Mouse (Mus musculus) kidney, embryonic 14.5 days (tissue): ENCODE data around the gene Ctnnd2. TPM values are rescaled to one million over a fixed set of nuclear protein-coding genes. Genes with fewer than 3 reads are reported as not detected.

Source experiments
- ATAC-seq: fragments of 200-750 bp; cut with Nextera tagmentation; 2 replicates; pipeline ENCODE4 v1.8.0; 2017; ENCODE audit warnings: moderate number of reproducible peaks, mild to moderate bottlenecking, moderate TSS enrichment, moderate library complexity; ENCODE audit not compliant: low FRiP score, low TSS enrichment
- H3K27ac ChIP-seq: fragments of 300-500 bp; sonication (generic); 2 replicates; pipeline ENCODE4 v1.5.1; 2014; ENCODE audit warnings: low read depth, mild to moderate bottlenecking, low read length, moderate library complexity, mixed read lengths
- H3K27me3 ChIP-seq: fragments of 300-500 bp; sonication (generic); 2 replicates; pipeline ENCODE4 v1.6.1; 2014; ENCODE audit warnings: mild to moderate bottlenecking, low read length; ENCODE audit not compliant: control insufficient read depth, insufficient read depth
- H3K36me3 ChIP-seq: fragments of 300-500 bp; sonication (generic); 2 replicates; pipeline ENCODE4 v1.6.1; 2014; ENCODE audit warnings: low read length, mixed read lengths; ENCODE audit not compliant: control insufficient read depth, insufficient read depth
- H3K4me1 ChIP-seq: fragments of 300-500 bp; sonication (generic); 2 replicates; pipeline ENCODE4 v1.6.1; 2014; ENCODE audit warnings: low read length, mixed read lengths; ENCODE audit not compliant: control insufficient read depth, insufficient read depth
- H3K4me2 ChIP-seq: fragments of 300-500 bp; sonication (generic); replicated peaks from 2 replicates; pipeline ENCODE4 v1.6.1; 2014; ENCODE audit warnings: low read depth, mild to moderate bottlenecking, low read length
- H3K4me3 ChIP-seq: fragments of 300-500 bp; sonication (generic); 2 replicates; pipeline ENCODE4 v1.5.1; 2014; ENCODE audit warnings: mild to moderate bottlenecking, low read length
- H3K9ac ChIP-seq: fragments of 300-500 bp; sonication (generic); 2 replicates; pipeline ENCODE4 v1.6.1; 2014; ENCODE audit warnings: low read depth, mild to moderate bottlenecking, low read length, moderate library complexity
- H3K9me3 ChIP-seq: fragments of 300-500 bp; sonication (generic); 2 replicates; pipeline ENCODE4 v1.6.1; 2016; ENCODE audit warnings: low read length; ENCODE audit not compliant: control insufficient read depth
- WGBS: fragments of 180-500 bp; shearing (Covaris S2); extraction: QIAGEN DNeasy Blood & Tissue Kit; methylation state at CpG from one replicate; pipeline ENCODE4 v1.1.7; 2014; 5-methylcytosine and 5-hydroxymethylcytosine counted together
- polyA plus RNA-seq: library from polyadenylated mRNA; unstranded; fragments of >200 nt; fragmentation: Nextera tagmentation; extraction: Ambion mirVana; gene quantifications from 2 replicates; pipeline ENCODE4 v1.2.1, GENCODE M21; 2014

The Ctnnd2 gene
- polyA plus RNA-seq, 1 experiment from 2014 or later: 4.6 TPM

DNA sequence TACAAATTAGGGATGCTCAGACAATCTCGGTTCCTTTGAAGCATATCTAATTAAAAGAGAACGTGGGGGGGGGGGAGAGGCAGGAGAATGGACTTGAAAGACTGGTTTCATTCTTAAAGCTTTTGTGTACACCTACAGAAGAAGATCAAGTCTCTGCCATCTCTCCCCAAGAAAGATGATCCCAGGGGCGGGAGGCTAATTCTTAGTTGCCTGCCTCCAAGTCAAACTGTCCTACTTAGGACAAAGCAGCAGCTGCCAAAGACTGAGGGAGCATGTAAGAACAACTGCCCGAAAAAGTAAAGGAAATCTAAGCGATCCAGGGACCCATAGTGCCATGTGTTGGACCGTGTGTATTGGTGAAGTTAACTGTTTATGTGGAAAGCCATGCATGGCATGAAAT is 836.2 kb downstream of the Ctnnd2 start:
- Histone ChIP-seq H3K27me3 (no peaks in the 10 kb centered on the region), H3K27ac (no peak overlapping the region), H3K4me2 (no peak overlapping the region), H3K4me1 (no peaks in the 10 kb centered on the region), H3K36me3 (no peaks in the 10 kb centered on the region), H3K9ac (no peak overlapping the region), H3K4me3 (no peak overlapping the region), H3K9me3 (no peaks in the 10 kb centered on the region)
- 61% methylated on average over 6 of the region's 6 CpGs for WGBS
- no peak for ATAC-seq

DNA sequence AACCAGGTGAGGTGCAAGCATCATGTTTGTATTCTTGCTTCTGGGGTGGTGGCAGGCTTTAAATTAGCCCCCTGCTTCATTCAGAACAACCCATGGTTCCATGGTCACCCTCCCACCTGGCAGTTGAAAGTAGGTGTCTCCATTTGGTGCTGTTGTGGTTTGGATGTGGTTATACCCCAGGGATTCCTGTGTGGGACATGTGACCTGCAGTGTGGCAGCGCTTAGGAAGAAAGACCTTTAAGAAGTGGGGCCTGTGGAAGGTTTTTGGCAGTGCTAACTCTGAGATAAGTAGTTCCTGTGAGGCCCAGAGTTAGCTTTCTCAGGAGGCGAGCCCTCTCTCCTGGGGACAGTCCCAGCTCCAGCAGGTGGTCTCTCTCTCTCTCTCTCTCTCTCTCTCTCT is 848.4 kb downstream of the Ctnnd2 start:
- Histone ChIP-seq H3K4me3 (no peak overlapping the region), H3K36me3 (no peaks in the 10 kb centered on the region), H3K4me1 (no peaks in the 10 kb centered on the region), H3K9ac (no peak overlapping the region), H3K9me3 (no peaks in the 10 kb centered on the region), H3K4me2 (no peak overlapping the region), H3K27ac (no peak overlapping the region), H3K27me3 (no peaks in the 10 kb centered on the region)
- ATAC-seq: no peak
- WGBS: 74% methylated on average over 2 of the region's 2 CpGs

DNA sequence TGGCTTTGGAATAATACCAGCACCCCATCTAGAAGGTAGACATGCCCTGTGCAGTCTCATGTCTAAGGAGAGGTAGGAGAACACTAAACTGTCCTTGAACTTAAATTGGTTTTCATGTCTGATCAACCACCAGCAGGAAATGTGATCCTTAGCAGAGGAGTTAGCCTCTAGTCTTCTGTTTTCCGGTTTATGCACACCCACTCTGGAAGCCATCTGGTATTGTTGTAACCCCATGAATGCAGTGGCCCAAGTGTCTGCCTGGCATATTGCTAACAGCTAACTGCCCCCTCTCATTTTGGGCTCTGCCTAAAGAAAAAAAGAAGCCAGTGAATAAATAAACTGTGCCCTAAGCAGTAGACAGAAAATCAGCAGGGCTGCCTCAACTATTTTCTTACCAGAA is 849.6 kb downstream of the Ctnnd2 start:
- WGBS: 10% methylated on average over 1 of the region's 1 CpGs
- ATAC-seq: peak; percentile 65; the same call in 1 of the 2 replicates
- Histone ChIP-seq H3K4me2 (no peak overlapping the region), H3K9me3 (no peaks in the 10 kb centered on the region), H3K4me1 (no peaks in the 10 kb centered on the region), H3K27me3 (no peaks in the 10 kb centered on the region), H3K4me3 (no peak overlapping the region), H3K9ac (no peak overlapping the region), H3K36me3 (no peaks in the 10 kb centered on the region), H3K27ac (no peak overlapping the region)

DNA sequence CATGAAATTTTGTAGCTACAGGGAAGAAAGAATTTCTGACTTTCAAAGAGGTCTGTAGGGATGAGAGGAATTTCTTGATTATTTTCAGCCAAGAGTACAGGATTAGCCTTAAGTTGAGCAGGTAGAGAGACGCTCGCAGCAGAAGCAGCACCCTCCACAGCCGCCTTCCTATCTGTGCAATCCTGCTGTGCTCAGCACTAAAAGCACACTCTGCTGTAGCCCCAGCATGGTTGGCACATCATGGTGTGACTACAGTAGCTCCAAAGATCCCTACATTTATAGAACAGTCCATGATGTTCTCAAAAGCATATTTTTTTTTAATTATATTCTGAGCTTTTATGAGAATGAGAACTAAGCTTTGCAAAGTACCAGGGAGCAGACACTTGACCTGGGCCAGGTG is 850.1 kb downstream of the Ctnnd2 start:
- Histone ChIP-seq H3K4me1 (no peaks in the 10 kb centered on the region), H3K27me3 (no peaks in the 10 kb centered on the region), H3K4me3 (no peak overlapping the region), H3K4me2 (no peak overlapping the region), H3K36me3 (no peaks in the 10 kb centered on the region), H3K27ac (no peak overlapping the region), H3K9me3 (no peaks in the 10 kb centered on the region), H3K9ac (no peak overlapping the region)
- ATAC-seq: no peak
- WGBS: 96% methylated on average over 3 of the region's 3 CpGs

DNA sequence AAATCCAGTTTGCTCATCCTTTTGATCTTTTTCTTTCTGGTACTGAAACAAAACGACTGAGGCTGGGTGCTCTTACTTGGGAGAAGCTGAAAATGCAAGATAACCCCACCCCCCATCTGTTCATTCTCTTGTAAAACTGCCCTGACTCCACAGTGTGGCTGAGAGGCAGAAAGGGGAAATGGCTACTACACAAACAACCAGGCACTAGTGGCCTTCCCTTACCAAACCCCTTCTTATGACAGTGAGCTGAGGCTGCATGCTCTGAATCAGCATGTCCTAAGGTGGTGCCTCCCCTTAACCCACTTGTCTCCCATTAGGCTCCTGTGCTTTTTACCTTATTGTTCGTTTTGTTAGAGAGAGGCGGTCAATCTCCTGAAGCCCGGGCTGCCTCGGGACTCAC is 851.4 kb downstream of the Ctnnd2 start:
- Histone ChIP-seq H3K27ac (no peak overlapping the region), H3K9ac (no peak overlapping the region), H3K27me3 (no peaks in the 10 kb centered on the region), H3K4me1 (no peaks in the 10 kb centered on the region), H3K4me2 (no peak overlapping the region), H3K9me3 (no peaks in the 10 kb centered on the region), H3K36me3 (no peaks in the 10 kb centered on the region), H3K4me3 (no peak overlapping the region)
- no peak for ATAC-seq
- 87% methylated on average over 5 of the region's 5 CpGs for WGBS

DNA sequence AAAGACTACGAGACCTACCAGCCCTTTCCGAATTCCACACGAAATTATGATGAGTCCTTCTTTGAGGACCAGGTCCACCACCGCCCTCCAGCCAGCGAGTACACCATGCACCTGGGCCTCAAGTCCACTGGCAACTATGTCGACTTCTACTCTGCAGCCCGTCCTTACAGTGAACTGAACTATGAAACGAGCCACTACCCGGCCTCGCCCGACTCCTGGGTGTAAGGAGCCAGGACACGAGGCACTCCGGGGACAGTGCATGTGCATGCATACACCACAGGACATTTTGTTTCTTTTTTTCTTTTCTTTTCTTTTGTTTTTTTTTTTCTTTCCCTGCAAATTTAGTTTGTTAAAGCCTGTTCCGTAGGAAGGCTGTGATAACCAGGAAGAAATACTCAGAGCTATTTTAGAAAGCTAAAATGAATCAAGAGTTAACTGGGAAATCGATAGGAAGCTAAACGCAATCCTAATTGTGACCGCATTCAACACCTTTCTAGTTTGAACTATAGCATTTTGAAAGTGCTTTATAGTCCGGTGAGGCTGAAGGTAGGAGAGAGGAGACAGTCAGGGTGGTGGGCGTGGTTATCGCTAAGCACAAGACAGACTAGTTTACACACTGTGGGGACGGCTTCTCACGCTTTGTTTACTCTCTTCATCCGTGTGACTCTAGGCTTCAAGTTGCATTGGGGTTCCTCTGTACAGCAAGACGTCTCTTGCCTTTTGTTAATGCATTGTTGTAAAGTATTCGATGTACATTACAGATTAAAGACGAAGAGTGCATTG is 855.2 kb downstream of the Ctnnd2 start:
- no peak overlapping the region for H3K4me2 ChIP-seq
- ATAC-seq: 0 out of 2 replicates have a peak, but pooled peaks have one; percentile 39
- no peak overlapping the region for H3K4me3 ChIP-seq
- WGBS: 79% methylated on average over 26 of the region's 26 CpGs
- no peaks in the 10 kb centered on the region for H3K9me3 ChIP-seq
- no peaks in the 10 kb centered on the region for H3K36me3 ChIP-seq
- no peaks in the 10 kb centered on the region for H3K4me1 ChIP-seq
- no peak overlapping the region for H3K9ac ChIP-seq
- no peaks in the 10 kb centered on the region for H3K27me3 ChIP-seq
- no peak overlapping the region for H3K27ac ChIP-seq

DNA sequence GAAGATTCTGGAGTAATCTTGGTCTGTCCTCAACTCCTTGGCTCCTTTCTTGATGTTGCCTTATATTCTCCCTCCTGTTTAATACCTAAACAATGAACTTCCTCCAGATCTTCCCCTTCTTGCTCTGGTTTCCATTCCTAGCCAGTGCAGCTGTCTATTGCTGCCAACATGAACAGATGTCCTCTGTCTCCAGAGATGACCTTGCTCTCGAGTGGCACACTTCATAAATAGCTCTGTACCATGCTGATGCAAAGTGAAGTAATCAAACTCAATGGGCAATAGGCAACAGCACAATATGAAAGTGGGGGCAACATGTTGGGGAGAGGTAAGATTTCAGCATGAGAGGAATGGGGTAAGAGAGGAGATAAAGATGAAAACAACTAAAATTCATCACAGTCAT is 872.6 kb downstream of the Ctnnd2 start:
- WGBS: 63% methylated on average over 1 of the region's 1 CpGs

DNA sequence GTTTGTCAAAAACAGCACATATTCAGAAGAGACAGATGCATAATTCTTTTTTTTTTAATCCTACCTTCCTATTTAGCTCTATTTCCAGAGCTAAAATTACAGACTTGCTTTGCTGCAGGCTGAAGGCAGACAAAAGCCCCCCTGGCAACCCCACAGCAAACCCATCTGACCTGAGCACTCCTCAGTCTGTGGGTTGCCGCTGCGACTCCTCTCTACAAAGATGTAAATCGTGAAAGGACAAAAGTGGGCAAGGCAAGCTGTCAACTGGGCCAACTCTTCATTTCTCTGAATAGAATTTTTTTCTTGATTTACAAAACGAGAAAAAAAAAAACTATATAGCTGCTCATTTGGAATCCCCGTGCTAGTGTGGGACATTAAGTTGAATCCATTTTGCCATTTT is 879.1 kb downstream of the Ctnnd2 start:
- Histone ChIP-seq H3K4me1 (no peaks in the 10 kb centered on the region), H3K27me3 (no peaks in the 10 kb centered on the region), H3K9me3 (no peaks in the 10 kb centered on the region), H3K4me2 (no peak overlapping the region), H3K9ac (no peak overlapping the region), H3K4me3 (no peak overlapping the region), H3K27ac (no peak overlapping the region), H3K36me3 (no peaks in the 10 kb centered on the region)
- 88% methylated on average over 5 of the region's 5 CpGs for WGBS
- no peak for ATAC-seq

More for the DNA sequence above, 872.6 kb downstream of the Ctnnd2 start:
- Histone ChIP-seq H3K9me3 (no peaks in the 10 kb centered on the region), H3K36me3 (no peaks in the 10 kb centered on the region), H3K4me3 (no peak overlapping the region), H3K27ac (no peak overlapping the region), H3K27me3 (no peaks in the 10 kb centered on the region), H3K9ac (no peak overlapping the region), H3K4me1 (no peaks in the 10 kb centered on the region), H3K4me2 (no peak overlapping the region)
- ATAC-seq: no peak

DNA sequence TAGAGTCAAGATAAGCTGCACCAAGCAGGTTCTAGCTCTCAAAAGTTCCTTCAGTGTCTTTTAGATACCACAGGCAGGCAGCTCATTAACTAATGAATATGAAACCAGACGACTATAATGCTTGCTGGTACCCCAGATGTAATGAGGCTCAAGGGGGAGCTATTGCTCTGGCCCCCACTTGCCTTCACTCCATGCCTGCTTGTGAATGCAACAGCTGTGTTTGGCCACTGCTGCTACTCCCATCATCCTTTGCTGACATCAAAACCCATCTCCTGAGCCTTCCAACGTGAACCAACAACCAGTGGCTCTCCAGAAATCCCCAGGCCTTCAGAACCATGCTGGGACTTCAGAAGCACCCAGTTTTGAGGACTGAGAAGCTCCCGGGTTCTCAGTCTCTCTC is 883.8 kb downstream of the Ctnnd2 start:
- no peak overlapping the region for H3K27ac ChIP-seq
- H3K9ac ChIP-seq: no peak overlapping the region
- no peak overlapping the region for H3K4me2 ChIP-seq
- no peak for ATAC-seq
- WGBS: 56% methylated on average over 3 of the region's 3 CpGs
- H3K9me3 ChIP-seq: no peaks in the 10 kb centered on the region
- no peaks in the 10 kb centered on the region for H3K36me3 ChIP-seq
- H3K4me1 ChIP-seq: no peaks in the 10 kb centered on the region
- no peaks in the 10 kb centered on the region for H3K27me3 ChIP-seq
- H3K4me3 ChIP-seq: no peak overlapping the region
